Mouse (Mus musculus) CH12.LX (cell line): ENCODE measurements around the gene Id4. TPM values are rescaled to one million over a fixed set of nuclear protein-coding genes. Genes with fewer than 3 reads are reported as not detected.

ENCODE experiments used
- DNase-seq: peaks from one replicate; pipeline ENCODE4 v3.0.0-alpha.2; 2013; ENCODE audit errors: extremely low read depth
- H3K27ac ChIP-seq: 2 replicates; pipeline ENCODE4 v1.5.1; 2012; ENCODE audit warnings: low read depth, mild to moderate bottlenecking, control low read depth, moderate library complexity; ENCODE audit not compliant: insufficient read depth
- H3K27me3 ChIP-seq: replicated peaks from 2 replicates; pipeline ENCODE3; 2012; ENCODE audit warnings: inconsistent platforms
- H3K36me3 ChIP-seq, 2 experiments: replicated peaks in 1 of 2; 2 replicates each; pipeline versions ENCODE3 to v1.6.1; 2012; ENCODE audit warnings: inconsistent platforms in 1 of 2, low read length in 1 of 2, mild to moderate bottlenecking in 1 of 2, mixed read lengths in 1 of 2, moderate library complexity in 1 of 2; ENCODE audit not compliant: control insufficient read depth in 1 of 2, insufficient read depth in 1 of 2
- H3K4me1 ChIP-seq, 2 experiments: 2 replicates each; pipeline ENCODE4 v1.6.1; 2012; ENCODE audit warnings: inconsistent platforms in 1 of 2, moderate library complexity in 1 of 2; ENCODE audit not compliant: insufficient read depth in 2 of 2, control insufficient read depth in 1 of 2
- H3K4me2 ChIP-seq: 2 replicates; pipeline ENCODE4 v1.6.1; 2012; ENCODE audit warnings: low read depth, mild to moderate bottlenecking, control low read depth; ENCODE audit not compliant: poor library complexity, insufficient read depth, severe bottlenecking
- H3K4me3 ChIP-seq, 3 experiments: fragments of 150-350 bp in 1 of 3; sonication (generic) in 1 of 3; replicated peaks in 1 of 3; 2 replicates each; pipeline versions ENCODE3 to v1.5.1; 2011 to 2012; ENCODE audit warnings: low read depth in 2 of 3, low read length in 2 of 3, mild to moderate bottlenecking in 2 of 3, moderate library complexity in 2 of 3, control low read depth in 1 of 3, improper control_type of control experiment in 1 of 3, inconsistent platforms in 1 of 3, mixed read lengths in 1 of 3; ENCODE audit not compliant: poor library complexity in 1 of 3
- H3K79me2 ChIP-seq: replicated peaks from 2 replicates; pipeline ENCODE4 v1.6.1; 2012; ENCODE audit warnings: mild to moderate bottlenecking, moderate library complexity; ENCODE audit not compliant: control insufficient read depth, poor library complexity, insufficient read depth, severe bottlenecking; ENCODE audit errors: extremely low read depth
- H3K9ac ChIP-seq: 2 replicates; pipeline ENCODE4 v1.6.1; 2012; ENCODE audit warnings: low read depth, mild to moderate bottlenecking, control low read depth, moderate library complexity; ENCODE audit not compliant: insufficient read depth
- H3K9me3 ChIP-seq: replicated peaks from 2 replicates; pipeline ENCODE3; 2012; ENCODE audit warnings: low read length, inconsistent platforms, mixed read lengths
- CHD1 ChIP-seq: IDR thresholded peaks from 2 replicates; pipeline ENCODE4 v1.6.1; 2012; ENCODE audit warnings: low read depth, low read length, improper control_type of control experiment, inconsistent platforms
- CTCF ChIP-seq, 2 experiments: IDR thresholded peaks in 1 of 2; conservative IDR thresholded peaks in 1 of 2; 2 replicates each; pipeline ENCODE4 v1.5.1; 2011 to 2012; ENCODE audit warnings: low read depth in 2 of 2, low read length in 2 of 2, improper control_type of control experiment in 1 of 2, inconsistent platforms in 1 of 2, mild to moderate bottlenecking in 1 of 2, moderate library complexity in 1 of 2
- E2F4 ChIP-seq: IDR thresholded peaks from 2 replicates; pipeline ENCODE4 v1.6.1; 2011; ENCODE audit warnings: low read depth, low read length, improper control_type of control experiment; ENCODE audit not compliant: insufficient replicate concordance
- EP300 ChIP-seq: IDR thresholded peaks from 2 replicates; pipeline ENCODE4 v1.6.1; 2011; ENCODE audit warnings: low read length, improper control_type of control experiment
- ETS1 ChIP-seq: conservative IDR thresholded peaks from 2 replicates; pipeline ENCODE4 v1.6.1; 2012; ENCODE audit warnings: low read depth, mild to moderate bottlenecking, inconsistent platforms, low read length, improper control_type of control experiment, moderate library complexity
- HCFC1 ChIP-seq: IDR thresholded peaks from 2 replicates; pipeline ENCODE4 v1.6.1; 2012; ENCODE audit warnings: low read depth, mild to moderate bottlenecking, inconsistent platforms, low read length, improper control_type of control experiment
- IRF4 ChIP-seq: IDR thresholded peaks from 2 replicates; pipeline ENCODE4 v1.6.1; 2014; ENCODE audit warnings: low read depth, mild to moderate bottlenecking, inconsistent platforms, low read length, improper control_type of control experiment
- MAFK ChIP-seq: IDR thresholded peaks from 2 replicates; pipeline ENCODE4 v1.6.1; 2011; ENCODE audit warnings: low read length, improper control_type of control experiment; ENCODE audit not compliant: insufficient replicate concordance
- MAX ChIP-seq: IDR thresholded peaks from 2 replicates; pipeline ENCODE4 v1.6.1; 2011; ENCODE audit warnings: low read length, improper control_type of control experiment
- MXI1 ChIP-seq: IDR thresholded peaks from 2 replicates; pipeline ENCODE4 v1.6.1; 2011; ENCODE audit warnings: mild to moderate bottlenecking, low read depth, low read length, improper control_type of control experiment
- NELFE ChIP-seq: IDR thresholded peaks from 2 replicates; pipeline ENCODE4 v1.6.1; 2011; ENCODE audit warnings: low read depth, low read length, improper control_type of control experiment
- NRF1 ChIP-seq: IDR thresholded peaks from 2 replicates; pipeline ENCODE4 v1.6.1; 2014; ENCODE audit warnings: low read depth, mild to moderate bottlenecking, inconsistent platforms, low read length, improper control_type of control experiment, moderate library complexity
- PAX5 ChIP-seq: IDR thresholded peaks from 2 replicates; pipeline ENCODE4 v1.6.1; 2012; ENCODE audit warnings: low read length, inconsistent platforms, mixed read lengths
- POLR2AphosphoS2 ChIP-seq: IDR thresholded peaks from 2 replicates; pipeline ENCODE4 v1.6.1; 2011; ENCODE audit warnings: low read depth, low read length, improper control_type of control experiment
- RCOR1 ChIP-seq: conservative IDR thresholded peaks from 2 replicates; pipeline ENCODE4 v1.6.1; 2012; ENCODE audit warnings: low read depth, mild to moderate bottlenecking, inconsistent platforms, low read length, improper control_type of control experiment
- SMC3 ChIP-seq: IDR thresholded peaks from 2 replicates; pipeline ENCODE4 v1.6.1; 2011; ENCODE audit warnings: low read depth, low read length, improper control_type of control experiment
- TBP ChIP-seq: conservative IDR thresholded peaks from 2 replicates; pipeline ENCODE4 v1.6.1; 2011; ENCODE audit warnings: low read depth, low read length, improper control_type of control experiment
- TCF12 ChIP-seq: IDR thresholded peaks from 2 replicates; pipeline ENCODE4 v1.6.1; 2014; ENCODE audit warnings: low read depth, mild to moderate bottlenecking, inconsistent platforms, low read length, improper control_type of control experiment
- UBTF ChIP-seq: IDR thresholded peaks from 2 replicates; pipeline ENCODE4 v1.6.1; 2012; ENCODE audit warnings: low read depth, mild to moderate bottlenecking, inconsistent platforms, low read length, improper control_type of control experiment, moderate library complexity
- USF1 ChIP-seq: IDR thresholded peaks from 2 replicates; pipeline ENCODE4 v1.6.1; 2014; ENCODE audit warnings: low read depth, mild to moderate bottlenecking, inconsistent platforms, low read length, improper control_type of control experiment
- ZKSCAN1 ChIP-seq: IDR thresholded peaks from 2 replicates; pipeline ENCODE4 v1.6.1; 2012; ENCODE audit warnings: low read depth, inconsistent platforms, low read length, improper control_type of control experiment, borderline replicate concordance
- ZMIZ1 ChIP-seq: IDR thresholded peaks from 2 replicates; pipeline ENCODE4 v1.6.1; 2012; ENCODE audit warnings: low read depth, mild to moderate bottlenecking, inconsistent platforms, low read length, improper control_type of control experiment
- ZNF384 ChIP-seq: IDR thresholded peaks from 2 replicates; pipeline ENCODE4 v1.6.1; 2012; ENCODE audit warnings: low read depth, low read length, improper control_type of control experiment, inconsistent platforms
- dilution Hi-C: fragments of 300-500 bp; cut with MboI; formaldehyde crosslinking; loops from 2 replicates; pipeline ENCODE4 v1.14.3; 2020; ENCODE audit warnings: low sequenced_read_pairs; ENCODE audit not compliant: extremely low pct_unique_long_range_greater_than_20kb, extremely low pct_ligation_motif_present
- in situ Hi-C: fragments of 300-500 bp; cut with MboI; formaldehyde crosslinking; loops from 3 replicates; pipeline ENCODE4 v1.14.3; 2019; ENCODE audit warnings: low sequenced_read_pairs, low pct_ligation_motif_present, low pct_unique_long_range_greater_than_20kb, mixed read lengths
- polyA plus RNA-seq: library from polyadenylated mRNA; unstranded; fragments of >175 nt; gene quantifications from 2 replicates; pipeline ENCODE4 v1.2.1, GENCODE M21; 2012; ENCODE audit warnings: low read depth; ENCODE audit not compliant: insufficient read length
- total RNA-seq, 2 experiments: library from RNA; depleted of rRNA; stranded (reverse); fragments of 300-350 nt in 1 of 2; fragments of >200 nt in 1 of 2; gene quantifications; 2 replicates each; pipeline ENCODE4 v1.2.3; 2012 to 2014

Id4 gene
- total and polyA plus RNA-seq, 3 experiments, result not detected

DNA sequence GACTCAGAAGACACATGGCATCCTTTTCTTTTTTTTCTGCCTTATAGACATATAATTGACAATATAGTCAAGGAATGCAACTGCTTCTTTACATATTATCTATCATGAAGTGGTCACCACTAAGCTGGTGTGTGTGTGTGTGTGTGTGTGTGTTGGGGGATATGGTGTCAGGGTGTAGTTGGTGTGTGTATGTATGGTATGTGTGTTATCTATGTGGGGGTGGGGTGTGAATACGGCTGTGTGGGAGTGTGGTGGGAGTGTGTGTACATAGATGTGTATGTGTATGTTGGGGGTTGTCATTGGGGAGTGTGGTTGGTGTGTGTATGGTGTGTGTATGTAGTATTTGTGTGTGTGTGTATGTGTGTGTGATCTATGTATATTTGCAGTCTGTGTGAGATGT is 13.1 kb downstream of the Id4 start:
- H3K36me3 ChIP-seq, result no peaks in the 10 kb centered on the region
- peaks cover 66% of the 10 kb centered on the region for H3K9me3 ChIP-seq
- no peak overlapping the region for H3K9ac ChIP-seq
- no peak for DNase-seq
- TF ChIP-seq ZKSCAN1, result no peak
- dilution Hi-C loops, result no loop called here
- in situ Hi-C loops, result no loop called here
- no peaks in the 10 kb centered on the region for H3K27me3 ChIP-seq
- H3K4me3 ChIP-seq, result no peak overlapping the region
- H3K79me2 ChIP-seq, result no peaks in the 10 kb centered on the region
- no peak overlapping the region for H3K27ac ChIP-seq
- no peaks in the 10 kb centered on the region for H3K4me1 ChIP-seq
- no peak overlapping the region for H3K4me2 ChIP-seq

DNA sequence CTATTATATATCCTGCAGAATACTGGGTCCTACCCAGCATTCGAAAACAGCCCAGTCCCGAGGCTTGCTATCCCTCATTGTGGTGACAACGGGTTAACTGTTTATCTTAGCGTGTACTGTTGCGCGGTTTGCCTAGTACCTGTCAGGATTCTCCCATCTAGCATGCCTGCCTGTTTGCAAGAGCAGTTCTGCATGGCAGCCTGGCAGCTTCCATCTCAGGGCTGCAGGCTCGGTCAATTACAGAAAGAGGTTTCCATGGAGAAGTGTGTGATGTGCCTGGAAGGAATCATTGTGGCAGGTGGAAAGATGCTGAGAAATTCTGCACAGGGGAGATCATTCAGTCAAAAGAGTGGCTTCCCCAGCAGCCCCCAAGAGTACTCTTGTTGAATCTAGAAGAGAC is 16.0 kb downstream of the Id4 start:
- Histone ChIP-seq H3K36me3 (no peaks in the 10 kb centered on the region), H3K9ac (no peak overlapping the region), H3K79me2 (no peaks in the 10 kb centered on the region), H3K4me2 (no peak overlapping the region), H3K27ac (no peak overlapping the region), H3K9me3 (peaks cover 63% of the 10 kb centered on the region), H3K4me1 (no peaks in the 10 kb centered on the region), H3K4me3 (no peak overlapping the region), H3K27me3 (no peaks in the 10 kb centered on the region)
- no peak for TF ChIP-seq USF1
- TF ChIP-seq MAX, result no peak
- TF ChIP-seq TBP, result no peak
- no peak for TF ChIP-seq MAFK
- no peak for TF ChIP-seq CHD1
- dilution Hi-C loops (no loop called here), in situ Hi-C loops (no loop called here)
- no peak for DNase-seq

- no peaks in the 10 kb centered on the region for H3K79me2 ChIP-seq
- no peak overlapping the region for H3K4me2 ChIP-seq
- H3K9ac ChIP-seq, result no peak overlapping the region
- H3K4me1 ChIP-seq, result no peaks in the 10 kb centered on the region
- in situ Hi-C loops, result no loop called here
- H3K4me3 ChIP-seq, result no peak overlapping the region
- TF ChIP-seq CTCF (conservative IDR thresholded peaks at IDR 0.05 in 1 of 2, IDR thresholded peaks at IDR 0.05 in 1 of 2; ENCODE audit: low read depth in 2 of 2, low read length in 2 of 2), result no peak
- TF ChIP-seq ZMIZ1, result no peak
- no peak for TF ChIP-seq UBTF
- TF ChIP-seq TCF12, result no peak
- no peak for TF ChIP-seq NELFE
- TF ChIP-seq EP300, result no peak
- no peak for TF ChIP-seq IRF4
- no peak for TF ChIP-seq ETS1
- TF ChIP-seq POLR2AphosphoS2, result no peak
- TF ChIP-seq TBP, result no peak
- no peak for TF ChIP-seq ZNF384
- no peak for TF ChIP-seq SMC3
- TF ChIP-seq MXI1, result no peak
- no peak for TF ChIP-seq RCOR1
- TF ChIP-seq E2F4, result no peak
- no peak for TF ChIP-seq MAFK
- TF ChIP-seq NRF1, result no peak
- TF ChIP-seq PAX5, result no peak
- no peak for TF ChIP-seq HCFC1
- no peaks in the 10 kb centered on the region for H3K36me3 ChIP-seq
- H3K27ac ChIP-seq, result no peak overlapping the region
- no peak for DNase-seq
- peaks cover 76% of the 10 kb centered on the region for H3K9me3 ChIP-seq
- H3K27me3 ChIP-seq, result no peaks in the 10 kb centered on the region
- dilution Hi-C loops, result no loop called here
Measured at GRCm38 (mm10) chr13:48284426-48284825, 23.4 kb downstream of the Id4 start.
